Mouse (Mus musculus) cerebellum, postnatal 14 days (tissue): ENCODE measurements around the gene Olfr1226.
"Not testable (repeated sequence)": the region's sequence is repeated elsewhere in the genome, so short reads cannot be mapped to it uniquely, and the experiment has no call there.

ENCODE experiments used
- DNase-seq, 2 experiments: peaks; one replicate each; pipeline ENCODE4 v3.0.0; 2021; ENCODE audit warnings: mixed read lengths in 2 of 2

Olfr1226 gene

GRCm38 (mm10) chr2:89199948-89200347 lies at the start of gene Olfr1226:
Olfr1226 (minus strand) TSS chr2:89200048.
- no peak for DNase-seq

GRCm38 (mm10) chr2:89196325-89196982 lies 3.4 kb downstream of the Olfr1226 start:
- no peak for DNase-seq

GRCm38 (mm10) chr2:89174569-89174968 lies 25.3 kb downstream of the Olfr1226 start, which contains the start of gene Olfr1225:
Olfr1225 (minus strand) TSS chr2:89174669.
- DNase-seq = no peak

GRCm38 (mm10) chr2:89164711-89165110 lies 35.1 kb downstream of the Olfr1226 start:
- not testable (repeated sequence) for DNase-seq

- not testable (repeated sequence) for DNase-seq
These were observed 35.9 kb downstream of the Olfr1226 start, which contains the start of gene Olfr1224-ps1 for GRCm38 (mm10) chr2:89163991-89164390. Olfr1224-ps1 (minus strand) TSS chr2:89164091.

- DNase-seq = no peak
These were observed 48.4 kb downstream of the Olfr1226 start, which contains the start of gene Olfr1223 for GRCm38 (mm10) chr2:89151460-89151859. Olfr1223 (minus strand) TSS chr2:89151560.
